In the genomic region with DNA sequence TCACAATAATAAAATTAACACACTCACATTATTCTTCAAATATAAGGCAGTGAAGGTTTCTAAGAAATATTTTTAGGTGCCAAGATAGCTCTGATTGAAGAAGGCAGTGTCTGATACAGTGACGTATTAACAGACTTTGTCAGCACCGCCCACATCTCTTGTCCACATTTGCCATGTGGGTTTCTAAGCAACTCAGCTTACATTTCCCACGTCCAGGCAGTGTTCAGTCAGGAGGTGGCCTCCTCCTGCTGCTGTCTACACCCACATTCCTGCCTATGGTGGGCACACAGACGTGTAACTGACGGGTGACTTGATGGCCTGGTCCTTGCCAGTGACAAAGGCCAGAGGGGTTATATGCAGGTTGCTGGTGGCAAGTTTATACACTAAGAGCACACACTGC, we compare ENCODE assay signal across 9 mouse cellular contexts.
DNase-seq lines count a peak whose midpoint lies in the region.
"Had no signal": no experiment of that assay in that cellular context is flagged by ENCODE, and none has a peak within 500 bp of the region (broad histone marks: within the 10 kb centered on the region; RNA-seq: fewer than 3 reads in every experiment).

No protein-coding gene starts in this region.

- peak; percentile 61 for DNase-seq in heart, embryonic 10.5 days (ENCODE audit: low spot score)
- DNase-seq in heart, adult 18-20 months: no peak
- DNase-seq in R1 (ENCODE audit: low read depth, low spot score): peak; percentile 30
- DNase-seq in kidney, adult 18-20 months: peak; percentile 25
- DNase-seq in left cerebral cortex, postnatal 25 days (ENCODE audit: low spot score in 2 of 2): peak; percentile 51 to 87
- no peak for DNase-seq in thymus, postnatal 14 days
- DNase-seq in ovary, postnatal 14 days (ENCODE audit: low spot score): no peak
- no peak for DNase-seq in urinary bladder, adult 18-20 months (ENCODE audit: low spot score in 2 of 2)
- DNase-seq: cerebellum, postnatal 14 days had no signal

- intact Hi-C loops in left cerebral cortex, postnatal 25 days (cut with DNase I): no loop called here

- no peaks in the 10 kb centered on the region for H3K27me3 ChIP-seq in heart, embryonic 10.5 days (ENCODE audit: insufficient read depth, poor library complexity, severe bottlenecking)

- WGBS in heart, embryonic 10.5 days: 51% methylated on average over 5 of the region's 5 CpGs

- no peaks in the 10 kb centered on the region for H3K9me3 ChIP-seq in heart, embryonic 10.5 days

- H3K36me3 ChIP-seq in heart, embryonic 10.5 days: peaks cover 14% of the 10 kb centered on the region

- peaks cover 11% of the 10 kb centered on the region; the same call in 1 of the 2 replicates for H3K4me1 ChIP-seq in heart, embryonic 10.5 days

- no peak overlapping the region for H3K27ac ChIP-seq in heart, embryonic 10.5 days

- H3K4me3 ChIP-seq in heart, embryonic 10.5 days: no peak overlapping the region

Comparison
In these comparisons a context has a peak if more than half of its experiments do, and no peak if none do; other contexts are left out.
1. DNase-seq: peak in heart, embryonic 10.5 days (single experiment), R1 (single experiment), kidney, adult 18-20 months (single experiment) and left cerebral cortex, postnatal 25 days (2 of 2); none in heart, adult 18-20 months (0 of 2), thymus, postnatal 14 days (single experiment), ovary, postnatal 14 days (single experiment) and urinary bladder, adult 18-20 months (0 of 2).